Mouse (Mus musculus) monocyte, adult 5-6 weeks (primary cell): ENCODE results near the gene Mkrn1. TPM values are rescaled to one million over a fixed set of nuclear protein-coding genes. Genes with fewer than 3 reads are reported as not detected.

Experiments used
- ATAC-seq: fragments of 153-309, 156-312 bp; replicated peaks from 2 replicates; pipeline ENCODE4 v1.8.0; 2017; ENCODE audit warnings: mild to moderate bottlenecking; ENCODE audit not compliant: low TSS enrichment, insufficient number of reproducible peaks, severe bottlenecking, poor library complexity, low FRiP score
- total RNA-seq: library from RNA; stranded (forward); fragments of 200-1000, 200-491, 200-594 nt; gene quantifications from 3 replicates; pipeline ENCODE4 v1.2.3, GENCODE M21; 2017

Mkrn1 gene
- total RNA-seq, 1 experiment from 2014 or later, result 297 TPM

GRCm38 (mm10) chr6:39347880-39348814, 72.1 kb downstream of the Mkrn1 start:
- no peak for ATAC-seq

Other genes with a start within 250 kb of the Mkrn1 start
- 102 to 109 TPM (median 106 TPM) in 3 replicates for gene Kdm7a, start 213.7 kb downstream of the Mkrn1 start, total RNA-seq
- gene Slc37a3, start 42.8 kb downstream of the Mkrn1 start, total RNA-seq, result 33.9 to 44.5 TPM (median 42.6 TPM) in 3 replicates
- gene Rab19, start 39.3 kb downstream of the Mkrn1 start, total RNA-seq, result 28.5 to 54.8 TPM (median 44.2 TPM) in 3 replicates
- 0.43 to 0.58 TPM in 2 of 3 replicates, not detected in the other for gene Dennd2a, start 137.4 kb upstream of the Mkrn1 start, total RNA-seq
- gene Adck2, start 153.4 kb upstream of the Mkrn1 start, total RNA-seq, result 16.8 to 27.2 TPM (median 19.6 TPM) in 3 replicates
- gene Gm42420, start 165.3 kb upstream of the Mkrn1 start, total RNA-seq, result 1.5 TPM in 1 of 3 replicates, not detected in the others
- gene Ndufb2, start 172.1 kb upstream of the Mkrn1 start, total RNA-seq, result 28.3 to 82.2 TPM (median 35.8 TPM) in 3 replicates